ENCODE assay signal across 23 mouse cellular contexts in the genomic region with DNA sequence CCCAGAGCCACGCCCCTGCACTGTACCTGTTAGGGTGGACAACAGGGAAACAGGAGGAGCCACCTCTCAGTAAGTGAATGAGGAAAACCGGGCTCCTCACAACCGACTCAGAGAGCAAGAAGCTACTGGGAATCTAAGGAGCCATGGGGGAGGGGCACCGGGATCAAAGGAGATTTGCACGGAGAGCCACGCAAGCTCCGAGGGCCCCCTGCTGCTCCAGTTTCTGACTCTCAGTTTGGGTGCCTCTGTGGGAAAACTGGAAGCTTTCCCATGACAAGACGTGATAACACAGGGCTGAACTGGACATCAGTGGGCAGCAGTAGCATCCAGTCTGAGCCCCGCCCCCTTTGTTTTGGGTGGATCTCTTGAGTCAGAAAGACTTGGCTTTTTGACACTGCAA.
DNase-seq lines count a peak whose midpoint lies in the region; ATAC-seq and TF ChIP-seq lines count a peak whose summit lies in the region.
"Had no signal": no experiment of that assay in that cellular context is flagged by ENCODE, and none has a peak within 500 bp of the region (broad histone marks: within the 10 kb centered on the region; RNA-seq: fewer than 3 reads in every experiment).

No protein-coding gene starts in this region.

- no peak overlapping the region for H3K4me3 ChIP-seq in gastrocnemius, adult 2 months
- no peak overlapping the region for H3K4me3 ChIP-seq in midbrain, embryonic 11.5 days (ENCODE audit: low read depth, low read length)
- H3K4me3 ChIP-seq in midbrain, embryonic 16.5 days (ENCODE audit: low read depth, low read length), result no peak overlapping the region
- no peak overlapping the region for H3K4me3 ChIP-seq in embryonic facial prominence, embryonic 10.5 days
- H3K4me3 ChIP-seq: erythroblast, embryonic 14.5 days; heart, embryonic 13.5 days; limb, embryonic 13.5 days; liver, embryonic 12.5 days; megakaryocyte, embryonic 14.5 days had no signal

- DNase-seq in gastrocnemius, adult 2 months, result peak; percentile 14
- no peak for DNase-seq in gastrocnemius, adult 18-20 months (ENCODE audit: low spot score)
- peak; percentile 62 to 72 for DNase-seq in kidney, postnatal 4 days
- no peak for DNase-seq in kidney, adult 11 months
- peak; percentile 79 for DNase-seq in midbrain, embryonic 11.5 days (ENCODE audit: low spot score, missing footprints)
- DNase-seq in embryonic facial prominence, embryonic 10.5 days (ENCODE audit: low spot score), result no peak
- no peak for DNase-seq in layer of hippocampus, postnatal 25 days (ENCODE audit: extremely low spot score in 1 of 2, low spot score in 1 of 2)
- DNase-seq: adrenal gland, adult 8-10 months; cerebellum, adult 8-10 months; cerebellum, postnatal 25 days; gastrocnemius, postnatal 10 days; heart, postnatal 10 days; kidney, adult 2 months; liver, postnatal 0 days; lung, postnatal 4 days had no signal

- ATAC-seq in midbrain, embryonic 11.5 days (ENCODE audit: low FRiP score), result no peak
- no peak for ATAC-seq in midbrain, embryonic 16.5 days
- ATAC-seq: forebrain, embryonic 16.5 days; liver, embryonic 12.5 days; liver, postnatal 0 days had no signal

- H3K9me3 ChIP-seq in midbrain, embryonic 11.5 days (ENCODE audit: control insufficient read depth, low read length), result no peaks in the 10 kb centered on the region
- H3K9me3 ChIP-seq in midbrain, embryonic 16.5 days (replicated peaks; ENCODE audit: control insufficient read depth, low read length, poor library complexity, severe bottlenecking), result no peaks in the 10 kb centered on the region
- peaks cover 5% of the 10 kb centered on the region; the same call in 1 of the 2 replicates for H3K9me3 ChIP-seq in embryonic facial prominence, embryonic 10.5 days
- H3K9me3 ChIP-seq: limb, embryonic 13.5 days; liver, embryonic 12.5 days had no signal

- H3K4me2 ChIP-seq in midbrain, embryonic 11.5 days, result no peak overlapping the region
- no peak overlapping the region for H3K4me2 ChIP-seq in midbrain, embryonic 16.5 days (ENCODE audit: low read length)
- H3K4me2 ChIP-seq: heart, embryonic 13.5 days; hindbrain, embryonic 14.5 days; limb, embryonic 13.5 days; liver, embryonic 12.5 days had no signal

- WGBS in midbrain, embryonic 11.5 days, result 31% methylated on average over 9 of the region's 9 CpGs
- whole genome bisulfite sequencing in midbrain, embryonic 16.5 days, result 22% methylated on average over 9 of the region's 9 CpGs
- 41% methylated on average over 9 of the region's 9 CpGs for WGBS in embryonic facial prominence, embryonic 10.5 days

- intact Hi-C loops in gastrocnemius, adult 2 months (cut with DNase I), result no loop called here

- H3K27ac ChIP-seq in gastrocnemius, adult 2 months, result no peak overlapping the region
- H3K27ac ChIP-seq in midbrain, embryonic 11.5 days (ENCODE audit: low read depth, low read length), result no peak overlapping the region
- H3K27ac ChIP-seq in midbrain, embryonic 16.5 days (ENCODE audit: low read length), result no peak overlapping the region
- 0 out of 2 replicates have a peak overlapping the region, but pooled peaks have one; percentile 0 for H3K27ac ChIP-seq in embryonic facial prominence, embryonic 10.5 days (replicated peaks)
- H3K27ac ChIP-seq: heart, embryonic 13.5 days; hindbrain, embryonic 14.5 days; limb, embryonic 13.5 days; liver, embryonic 12.5 days had no signal

- peaks cover 17% of the 10 kb centered on the region for H3K4me1 ChIP-seq in midbrain, embryonic 11.5 days (ENCODE audit: control insufficient read depth, insufficient read depth, low read length)
- H3K4me1 ChIP-seq in midbrain, embryonic 16.5 days (ENCODE audit: control insufficient read depth, insufficient read depth, low read length), result peaks cover 7% of the 10 kb centered on the region
- peaks cover 69% of the 10 kb centered on the region for H3K4me1 ChIP-seq in embryonic facial prominence, embryonic 10.5 days
- H3K4me1 ChIP-seq: liver, embryonic 12.5 days; megakaryocyte, embryonic 14.5 days had no signal

- TF ChIP-seq CTCF in gastrocnemius, adult 2 months (IDR thresholded peaks at IDR 0.05), result no peak

- H3K27me3 ChIP-seq in midbrain, embryonic 11.5 days (ENCODE audit: control insufficient read depth, insufficient read depth, low read length), result peaks cover 6% of the 10 kb centered on the region; the same call in 1 of the 2 replicates
- H3K27me3 ChIP-seq in midbrain, embryonic 16.5 days (ENCODE audit: control insufficient read depth, insufficient read depth, low read depth, low read length), result peaks cover 15% of the 10 kb centered on the region; the same call in 1 of the 2 replicates
- peaks cover 52% of the 10 kb centered on the region for H3K27me3 ChIP-seq in embryonic facial prominence, embryonic 10.5 days (replicated peaks; ENCODE audit: low read depth, poor library complexity, severe bottlenecking)

- no peaks in the 10 kb centered on the region for H3K36me3 ChIP-seq in midbrain, embryonic 11.5 days (ENCODE audit: control insufficient read depth, insufficient read depth, low read length)
- H3K36me3 ChIP-seq in midbrain, embryonic 16.5 days (ENCODE audit: control insufficient read depth, insufficient read depth, low read length), result no peaks in the 10 kb centered on the region
- no peaks in the 10 kb centered on the region for H3K36me3 ChIP-seq in embryonic facial prominence, embryonic 10.5 days (replicated peaks)
- H3K36me3 ChIP-seq: heart, embryonic 13.5 days; limb, embryonic 13.5 days; liver, embryonic 12.5 days had no signal

- H3K9ac ChIP-seq in midbrain, embryonic 11.5 days (ENCODE audit: low read length), result no peak overlapping the region
- no peak overlapping the region for H3K9ac ChIP-seq in midbrain, embryonic 16.5 days (ENCODE audit: low read depth, low read length)
- H3K9ac ChIP-seq: heart, embryonic 13.5 days; hindbrain, embryonic 14.5 days; limb, embryonic 13.5 days; liver, embryonic 12.5 days; liver, postnatal 0 days had no signal

Comparison
In these comparisons a context has a peak if more than half of its experiments do, and no peak if none do; other contexts are left out.
1. DNase-seq: peak in gastrocnemius, adult 2 months (single experiment), kidney, postnatal 4 days (2 of 2) and midbrain, embryonic 11.5 days (single experiment); none in gastrocnemius, adult 18-20 months (single experiment), kidney, adult 11 months (single experiment), embryonic facial prominence, embryonic 10.5 days (single experiment) and layer of hippocampus, postnatal 25 days (0 of 2).